Mouse (Mus musculus) embryonic facial prominence, embryonic 10.5 days (tissue): ENCODE data around the gene Ptges2. TPM values are rescaled to one million over a fixed set of nuclear protein-coding genes. Genes with fewer than 3 reads are reported as not detected.

ENCODE experiments used
- DNase-seq: peaks from one replicate; pipeline ENCODE4 v3.0.0-alpha.2; 2017; ENCODE audit warnings: low spot score
- H3K27ac ChIP-seq: fragments of 300-500 bp; sonication (generic); replicated peaks from 2 replicates; pipeline ENCODE4 v1.5.1; 2016; ENCODE audit warnings: mild to moderate bottlenecking
- H3K27me3 ChIP-seq: fragments of 300-500 bp; sonication (generic); replicated peaks from 2 replicates; pipeline ENCODE4 v1.6.1; 2016; ENCODE audit warnings: low read depth, mild to moderate bottlenecking; ENCODE audit not compliant: poor library complexity, severe bottlenecking
- H3K36me3 ChIP-seq: fragments of 300-500 bp; sonication (generic); replicated peaks from 2 replicates; pipeline ENCODE4 v1.6.1; 2016; ENCODE audit warnings: mild to moderate bottlenecking, moderate library complexity
- H3K4me1 ChIP-seq: fragments of 300-500 bp; sonication (generic); 2 replicates; pipeline ENCODE4 v1.6.1; 2016
- H3K4me3 ChIP-seq: fragments of 300-500 bp; sonication (generic); 2 replicates; pipeline ENCODE4 v1.5.1; 2016; ENCODE audit warnings: mild to moderate bottlenecking, moderate library complexity
- H3K9me3 ChIP-seq: fragments of 300-500 bp; sonication (generic); 2 replicates; pipeline ENCODE4 v1.6.1; 2016; ENCODE audit warnings: mild to moderate bottlenecking
- WGBS: fragments of 180-500 bp; shearing (Covaris S2); methylation state at CpG from one replicate; pipeline ENCODE4 v1.1.7; 2016; 5-methylcytosine and 5-hydroxymethylcytosine counted together
- polyA plus RNA-seq: library from polyadenylated mRNA; unstranded; fragments of >200 nt; fragmentation: Nextera tagmentation; extraction: Ambion mirVana; gene quantifications from 2 replicates; pipeline ENCODE4 v1.2.1, GENCODE M21; 2016

The Ptges2 gene
- polyA plus RNA-seq, 1 experiment from 2014 or later, result 32.5 TPM

- H3K4me3 ChIP-seq, result peak overlapping the region; percentile 81
- no peaks in the 10 kb centered on the region for H3K27me3 ChIP-seq
- peaks cover 28% of the 10 kb centered on the region for H3K36me3 ChIP-seq
- no peaks in the 10 kb centered on the region for H3K9me3 ChIP-seq
- DNase-seq, result peak; percentile 99
- H3K27ac ChIP-seq, result peak overlapping the region; percentile 89
- under 1% methylated on average over 25 of the region's 25 CpGs for WGBS
- H3K4me1 ChIP-seq, result peaks cover 45% of the 10 kb centered on the region
Measured at GRCm38 (mm10) chr2:32451870-32452372, 56.2 kb downstream of the Ptges2 start.

- H3K9me3 ChIP-seq, result no peaks in the 10 kb centered on the region
- peaks cover 24% of the 10 kb centered on the region for H3K36me3 ChIP-seq
- H3K4me3 ChIP-seq, result peak overlapping the region; percentile 81
- DNase-seq, result no peak
- peak overlapping the region; percentile 89 for H3K27ac ChIP-seq
- 94% methylated on average over 16 of the region's 16 CpGs for WGBS
- no peaks in the 10 kb centered on the region for H3K27me3 ChIP-seq
- H3K4me1 ChIP-seq, result peaks cover 44% of the 10 kb centered on the region
Measured at GRCm38 (mm10) chr2:32452441-32452971, 56.8 kb downstream of the Ptges2 start.

- no peaks in the 10 kb centered on the region for H3K27me3 ChIP-seq
- peaks cover 22% of the 10 kb centered on the region for H3K36me3 ChIP-seq
- 87% methylated on average over 5 of the region's 5 CpGs for WGBS
- no peak for DNase-seq
- H3K27ac ChIP-seq, result no peak overlapping the region
- peaks cover 38% of the 10 kb centered on the region for H3K4me1 ChIP-seq
- no peak overlapping the region for H3K4me3 ChIP-seq
- no peaks in the 10 kb centered on the region for H3K9me3 ChIP-seq
Measured at GRCm38 (mm10) chr2:32453641-32454303, 58.1 kb downstream of the Ptges2 start.

GRCm38 (mm10) chr2:32454633-32455032 lies 58.9 kb downstream of the Ptges2 start:
- Histone ChIP-seq H3K27ac (no peak overlapping the region; the same call in 1 of the 2 replicates), H3K27me3 (no peaks in the 10 kb centered on the region), H3K36me3 (peaks cover 22% of the 10 kb centered on the region), H3K4me1 (peaks cover 38% of the 10 kb centered on the region), H3K9me3 (no peaks in the 10 kb centered on the region), H3K4me3 (no peak overlapping the region)
- no peak for DNase-seq
- 90% methylated on average over 10 of the region's 10 CpGs for WGBS

GRCm38 (mm10) chr2:32455101-32455500 lies 59.4 kb downstream of the Ptges2 start:
- 93% methylated on average over 8 of the region's 8 CpGs for WGBS
- H3K9me3 ChIP-seq, result no peaks in the 10 kb centered on the region
- no peak overlapping the region for H3K27ac ChIP-seq
- no peak for DNase-seq
- peaks cover 33% of the 10 kb centered on the region for H3K4me1 ChIP-seq
- H3K36me3 ChIP-seq, result peaks cover 22% of the 10 kb centered on the region
- no peak overlapping the region for H3K4me3 ChIP-seq
- H3K27me3 ChIP-seq, result no peaks in the 10 kb centered on the region

Other genes starting within 250 kb of the Ptges2 start
- gene Prrc2b, start 244.8 kb upstream of the Ptges2 start, polyA plus RNA-seq, result 60.0 and 69.9 TPM in 2 replicates
- 22.4 and 22.5 TPM in 2 replicates for gene Pomt1, start 159.3 kb upstream of the Ptges2 start, polyA plus RNA-seq
- 74.7 and 84.0 TPM in 2 replicates for gene Uck1, start 135.7 kb upstream of the Ptges2 start, polyA plus RNA-seq
- gene Golga2, start 108.5 kb upstream of the Ptges2 start, polyA plus RNA-seq, result 20.2 and 22.5 TPM in 2 replicates
- 522 and 535 TPM in 2 replicates for gene Swi5, start 107.8 kb upstream of the Ptges2 start, polyA plus RNA-seq
- 65.8 and 66.4 TPM in 2 replicates for gene Ciz1, start 43.6 kb upstream of the Ptges2 start, polyA plus RNA-seq
- gene Dnm1, start 42.6 kb upstream of the Ptges2 start, polyA plus RNA-seq, result 20.7 and 23.5 TPM in 2 replicates
- 35.0 and 39.3 TPM in 2 replicates for gene 1110008P14Rik, start 14.0 kb upstream of the Ptges2 start, polyA plus RNA-seq
- gene Lcn2, start 7.6 kb upstream of the Ptges2 start, polyA plus RNA-seq, result not detected in 2 replicates
- 6.4 and 6.8 TPM in 2 replicates for gene Naif1, start 54.6 kb downstream of the Ptges2 start, polyA plus RNA-seq
- gene Slc25a25, start 55.5 kb downstream of the Ptges2 start, polyA plus RNA-seq, result 29.8 and 31.8 TPM in 2 replicates
- 11.8 and 12.3 TPM in 2 replicates for gene Fam102a, start 139.4 kb downstream of the Ptges2 start, polyA plus RNA-seq
- 109 and 111 TPM in 2 replicates for gene Dpm2, start 175.0 kb downstream of the Ptges2 start, polyA plus RNA-seq
- gene Pip5kl1, start 178.9 kb downstream of the Ptges2 start, polyA plus RNA-seq, result 2.0 and 2.1 TPM in 2 replicates
- 0.11 TPM in 2 replicates for gene 9430097D07Rik, start 179.8 kb downstream of the Ptges2 start, polyA plus RNA-seq
- gene St6galnac4, start 191.2 kb downstream of the Ptges2 start, polyA plus RNA-seq, result 25.1 and 26.4 TPM in 2 replicates
- gene St6galnac6, start 203.8 kb downstream of the Ptges2 start, polyA plus RNA-seq, result 17.1 and 17.3 TPM in 2 replicates
- 20.5 and 24.7 TPM in 2 replicates for gene Ak1, start 225.9 kb downstream of the Ptges2 start, polyA plus RNA-seq